Mouse (Mus musculus) liver, embryonic 13.5 days (tissue): Measurements from ENCODE around the gene Glis1. TPM values are rescaled to one million over a fixed set of nuclear protein-coding genes. Genes with fewer than 3 reads are reported as not detected.

Experiments
- ATAC-seq: fragments of 200-750 bp; cut with Nextera tagmentation; 2 replicates; pipeline ENCODE4 v1.8.0; 2017; ENCODE audit warnings: low read depth, mild to moderate bottlenecking, moderate number of reproducible peaks, moderate library complexity
- DNase-seq: peaks from one replicate; pipeline ENCODE4 v3.0.0; 2022
- H3K27ac ChIP-seq: fragments of 300-500 bp; sonication (generic); 2 replicates; pipeline ENCODE4 v1.5.1; 2015; ENCODE audit warnings: moderate library complexity, mild to moderate bottlenecking, inconsistent platforms
- H3K27me3 ChIP-seq: fragments of 300-500 bp; sonication (generic); 2 replicates; pipeline ENCODE4 v1.6.1; 2015; ENCODE audit warnings: mild to moderate bottlenecking, inconsistent platforms
- H3K36me3 ChIP-seq: fragments of 300-500 bp; sonication (generic); 2 replicates; pipeline ENCODE4 v1.6.1; 2015; ENCODE audit warnings: mild to moderate bottlenecking, inconsistent platforms
- H3K4me1 ChIP-seq: fragments of 300-500 bp; sonication (generic); replicated peaks from 2 replicates; pipeline ENCODE4 v1.6.1; 2015; ENCODE audit warnings: inconsistent platforms
- H3K4me2 ChIP-seq: fragments of 300-500 bp; sonication (generic); 2 replicates; pipeline ENCODE4 v1.6.1; 2015; ENCODE audit warnings: inconsistent platforms, mild to moderate bottlenecking, moderate library complexity
- H3K4me3 ChIP-seq: fragments of 300-500 bp; sonication (generic); replicated peaks from 2 replicates; pipeline ENCODE4 v1.5.1; 2015; ENCODE audit warnings: mild to moderate bottlenecking, inconsistent platforms
- H3K9ac ChIP-seq: fragments of 300-500 bp; sonication (generic); 2 replicates; pipeline ENCODE4 v1.6.1; 2015; ENCODE audit warnings: mild to moderate bottlenecking, inconsistent platforms
- H3K9me3 ChIP-seq: fragments of 300-500 bp; sonication (generic); replicated peaks from 2 replicates; pipeline ENCODE4 v1.6.1; 2016; ENCODE audit warnings: inconsistent platforms
- WGBS: fragments of 180-500 bp; shearing (Covaris S2); methylation state at CpG from one replicate; pipeline ENCODE4 v1.1.7; 2015; ENCODE audit not compliant: insufficient replicate concordance; 5-methylcytosine and 5-hydroxymethylcytosine counted together
- polyA plus RNA-seq: library from polyadenylated mRNA; unstranded; fragments of >200 nt; fragmentation: Nextera tagmentation; extraction: Ambion mirVana; gene quantifications from 2 replicates; pipeline ENCODE4 v1.2.1, GENCODE M21; 2015

Glis1 gene
- polyA plus RNA-seq, 1 experiment from 2014 or later = 0.69 TPM

DNA sequence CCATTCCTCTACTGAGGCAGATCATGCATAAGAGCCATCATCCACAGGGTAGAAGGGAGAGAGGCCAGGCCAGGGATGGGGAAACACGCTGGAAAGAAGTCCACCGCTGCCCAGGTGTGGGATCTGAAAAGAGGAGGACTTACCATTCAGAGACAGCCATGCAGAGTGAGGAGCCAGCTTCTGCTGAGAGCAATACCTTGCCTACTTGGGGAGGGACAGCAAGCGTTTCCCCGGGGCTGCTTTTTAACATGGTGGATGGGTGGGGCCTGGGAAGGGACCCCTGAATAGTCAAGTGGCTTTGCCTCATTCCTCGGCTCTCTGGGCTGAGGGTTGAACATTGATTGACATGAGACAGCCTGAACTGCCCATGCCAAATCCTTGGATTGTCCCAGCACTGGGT lies 85.7 kb downstream of the Glis1 start:
- H3K4me2 ChIP-seq = no peak overlapping the region
- H3K9ac ChIP-seq = no peak overlapping the region
- H3K9me3 ChIP-seq = no peaks in the 10 kb centered on the region
- H3K36me3 ChIP-seq = no peaks in the 10 kb centered on the region
- no peaks in the 10 kb centered on the region for H3K27me3 ChIP-seq
- no peak for DNase-seq
- no peak overlapping the region for H3K4me3 ChIP-seq
- 64% methylated on average over 5 of the region's 5 CpGs for WGBS
- no peak overlapping the region for H3K27ac ChIP-seq
- H3K4me1 ChIP-seq = no peaks in the 10 kb centered on the region
- ATAC-seq = no peak

DNA sequence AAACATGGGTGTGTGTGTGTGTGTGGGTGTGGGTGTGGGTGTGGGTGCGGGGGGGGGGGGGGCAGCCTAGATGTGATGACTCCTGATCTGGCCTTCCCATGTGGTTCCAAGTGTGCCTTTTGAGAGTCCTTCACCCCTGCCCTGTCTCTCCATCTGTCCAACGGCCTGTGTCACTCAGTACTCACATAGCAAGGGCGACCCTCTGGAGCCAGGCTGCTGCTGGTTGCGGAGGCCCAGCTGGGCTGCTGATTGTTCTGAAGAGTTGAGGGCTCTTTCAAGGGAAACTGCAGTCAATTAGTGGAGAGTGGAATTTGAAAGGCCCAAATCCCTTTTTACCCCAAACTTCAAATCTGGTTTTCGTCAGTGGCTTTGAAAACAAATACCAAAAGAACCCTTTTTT lies 86.4 kb downstream of the Glis1 start:
- Histone ChIP-seq H3K27me3 (no peaks in the 10 kb centered on the region), H3K27ac (no peak overlapping the region), H3K9me3 (no peaks in the 10 kb centered on the region), H3K4me3 (no peak overlapping the region), H3K4me1 (no peaks in the 10 kb centered on the region), H3K36me3 (no peaks in the 10 kb centered on the region), H3K9ac (no peak overlapping the region), H3K4me2 (no peak overlapping the region)
- DNase-seq (no peak), ATAC-seq (no peak)
- 76% methylated on average over 4 of the region's 5 CpGs for WGBS

DNA sequence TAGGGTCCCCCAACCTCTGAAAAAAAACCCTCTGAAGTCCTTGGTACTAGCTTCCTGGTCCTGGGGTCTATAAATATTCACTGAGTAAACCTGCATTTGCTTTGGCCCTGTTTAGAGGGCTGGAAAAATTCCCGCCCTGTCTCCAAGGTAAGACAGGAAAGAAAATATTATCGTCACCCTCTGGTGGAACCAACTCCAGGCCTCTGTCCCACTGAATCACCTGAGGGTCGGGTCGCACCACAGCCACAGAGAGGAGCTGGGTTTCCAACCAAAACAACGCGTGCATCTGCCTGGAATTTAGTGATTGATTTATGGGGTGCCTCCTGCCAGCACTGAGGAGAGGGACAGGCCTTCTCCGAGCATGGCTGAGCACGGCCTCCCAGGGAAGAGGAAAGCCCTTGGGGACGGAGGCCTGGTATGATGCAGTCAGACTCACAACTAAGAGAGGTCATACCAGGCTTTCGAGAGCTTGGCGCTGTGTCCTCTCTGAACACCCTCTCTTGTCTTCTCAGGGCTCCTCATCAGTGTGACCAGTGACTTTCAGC lies 89.3 kb downstream of the Glis1 start:
- no peak overlapping the region for H3K27ac ChIP-seq
- ATAC-seq (no peak), DNase-seq (no peak)
- no peak overlapping the region for H3K4me2 ChIP-seq
- H3K4me3 ChIP-seq = no peak overlapping the region
- no peaks in the 10 kb centered on the region for H3K4me1 ChIP-seq
- 66% methylated on average over 11 of the region's 11 CpGs for WGBS
- H3K36me3 ChIP-seq = no peaks in the 10 kb centered on the region
- H3K9ac ChIP-seq = no peak overlapping the region
- H3K9me3 ChIP-seq = no peaks in the 10 kb centered on the region
- no peaks in the 10 kb centered on the region for H3K27me3 ChIP-seq

DNA sequence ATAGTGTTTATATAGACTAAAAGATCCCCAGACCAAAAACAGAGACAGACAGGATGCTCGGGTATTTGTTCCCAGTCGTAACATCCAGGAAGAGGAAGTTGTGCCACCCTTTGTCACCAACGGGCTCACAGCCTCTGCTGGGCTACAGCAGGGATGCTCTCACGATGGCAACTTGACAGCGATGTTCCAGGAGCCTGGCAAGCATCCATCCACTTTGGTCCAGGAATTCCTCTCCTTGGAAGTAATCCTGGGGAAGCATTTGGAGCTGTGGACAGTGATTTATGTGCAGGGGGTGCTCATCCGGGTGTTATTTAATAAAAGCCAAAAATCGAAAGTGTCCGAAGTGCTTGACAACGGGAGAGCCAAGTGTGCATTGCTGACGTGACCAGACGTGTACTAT lies 100.7 kb downstream of the Glis1 start:
- Histone ChIP-seq H3K27ac (no peak overlapping the region), H3K27me3 (no peaks in the 10 kb centered on the region), H3K4me3 (no peak overlapping the region), H3K36me3 (no peaks in the 10 kb centered on the region), H3K4me2 (no peak overlapping the region), H3K9ac (no peak overlapping the region), H3K4me1 (no peaks in the 10 kb centered on the region), H3K9me3 (no peaks in the 10 kb centered on the region)
- ATAC-seq (no peak), DNase-seq (no peak)
- WGBS = 59% methylated on average over 11 of the region's 11 CpGs

DNA sequence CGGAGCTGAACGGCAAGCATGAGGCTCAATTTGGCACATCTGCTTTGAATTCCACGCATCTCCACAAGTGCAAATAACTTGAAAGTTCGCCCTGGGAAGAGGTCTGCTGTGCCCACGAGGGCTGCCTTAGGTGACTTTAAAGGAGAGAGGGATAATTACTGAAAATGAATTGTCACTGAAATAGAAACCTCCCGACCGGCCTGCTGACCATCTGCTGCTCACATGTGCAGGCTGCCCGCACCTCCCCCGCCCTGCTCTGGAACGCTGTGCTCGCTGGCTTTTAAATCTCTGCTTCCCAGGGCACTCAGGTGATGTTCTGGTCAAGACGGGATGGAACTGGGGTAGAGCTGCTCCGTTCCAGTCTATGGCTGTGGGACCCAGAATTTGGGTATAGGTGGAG lies 103.7 kb downstream of the Glis1 start:
- Histone ChIP-seq H3K27me3 (no peaks in the 10 kb centered on the region), H3K4me2 (no peak overlapping the region), H3K9ac (no peak overlapping the region), H3K4me3 (no peak overlapping the region), H3K9me3 (no peaks in the 10 kb centered on the region), H3K4me1 (no peaks in the 10 kb centered on the region), H3K27ac (no peak overlapping the region), H3K36me3 (no peaks in the 10 kb centered on the region)
- 62% methylated on average over 13 of the region's 13 CpGs for WGBS
- no peak for ATAC-seq
- DNase-seq = no peak

DNA sequence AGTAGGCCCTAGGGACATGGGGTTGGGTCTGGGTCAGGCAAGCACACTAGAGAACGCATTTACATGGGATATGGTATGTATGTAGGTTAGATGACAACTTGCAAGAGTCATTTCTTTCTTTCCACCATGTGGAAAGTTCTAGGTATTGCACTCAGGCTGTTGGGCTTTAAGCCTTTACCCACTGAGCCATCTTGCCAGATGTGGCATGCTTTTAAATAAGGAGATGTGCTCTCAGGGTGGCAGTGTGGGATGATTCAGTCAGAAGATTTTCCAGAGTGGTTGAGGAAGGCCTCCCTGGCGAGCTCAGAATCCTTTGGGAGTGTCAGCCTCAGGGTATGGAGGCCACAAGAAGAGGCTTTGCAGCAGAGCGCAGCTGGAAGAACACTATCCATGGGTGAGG lies 104.2 kb downstream of the Glis1 start:
- Histone ChIP-seq H3K4me1 (no peaks in the 10 kb centered on the region), H3K27me3 (no peaks in the 10 kb centered on the region), H3K9me3 (no peaks in the 10 kb centered on the region), H3K4me2 (no peak overlapping the region), H3K9ac (no peak overlapping the region), H3K36me3 (no peaks in the 10 kb centered on the region), H3K4me3 (no peak overlapping the region), H3K27ac (no peak overlapping the region)
- DNase-seq (no peak), ATAC-seq (no peak)
- WGBS = 52% methylated on average over 3 of the region's 3 CpGs

DNA sequence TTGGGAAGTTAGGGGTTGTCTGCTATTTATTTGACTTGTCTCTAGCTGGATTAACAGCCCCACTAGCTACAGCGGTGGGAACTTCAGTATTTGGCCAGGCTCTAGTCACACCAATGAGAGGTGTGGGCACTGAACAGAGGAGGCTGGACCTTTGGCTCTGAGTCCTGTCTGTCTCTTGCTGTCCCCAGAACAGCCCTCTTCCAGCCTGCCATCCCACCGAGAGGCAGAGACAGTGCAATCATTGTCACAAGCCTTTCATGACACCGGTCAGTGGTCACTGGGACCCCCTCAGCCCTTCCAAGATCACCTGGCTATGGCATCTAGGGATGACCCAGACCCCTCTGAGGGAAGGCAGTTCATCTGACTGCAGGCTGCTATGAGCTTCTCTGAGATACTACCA lies 104.6 kb downstream of the Glis1 start:
- ATAC-seq = no peak
- Histone ChIP-seq H3K27ac (no peak overlapping the region), H3K4me2 (no peak overlapping the region), H3K36me3 (no peaks in the 10 kb centered on the region), H3K4me1 (no peaks in the 10 kb centered on the region), H3K27me3 (no peaks in the 10 kb centered on the region), H3K9ac (no peak overlapping the region), H3K4me3 (no peak overlapping the region), H3K9me3 (no peaks in the 10 kb centered on the region)
- WGBS = 68% methylated on average over 3 of the region's 3 CpGs
- no peak for DNase-seq

DNA sequence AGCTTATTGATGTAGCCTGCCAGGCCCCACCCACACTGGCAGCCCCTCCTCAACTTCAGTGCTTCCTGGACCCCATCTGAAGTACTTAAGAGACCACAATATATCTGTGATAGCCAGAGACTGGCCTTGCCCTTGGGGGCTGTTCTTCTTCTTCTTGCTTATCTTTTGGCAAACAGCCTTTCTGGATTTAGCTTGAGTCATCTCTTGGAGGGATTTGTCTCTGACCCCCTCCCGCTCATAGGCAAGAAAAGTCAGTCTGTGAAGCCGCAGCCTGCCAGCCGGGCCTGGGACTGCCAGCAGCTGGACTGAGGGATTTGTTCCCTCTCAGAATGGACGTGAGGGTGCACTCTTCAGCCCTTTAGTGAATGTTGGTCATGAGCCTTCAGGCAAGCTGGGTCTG lies 107.4 kb downstream of the Glis1 start:
- 29% methylated on average over 4 of the region's 4 CpGs for WGBS
- H3K9me3 ChIP-seq = no peaks in the 10 kb centered on the region

DNA sequence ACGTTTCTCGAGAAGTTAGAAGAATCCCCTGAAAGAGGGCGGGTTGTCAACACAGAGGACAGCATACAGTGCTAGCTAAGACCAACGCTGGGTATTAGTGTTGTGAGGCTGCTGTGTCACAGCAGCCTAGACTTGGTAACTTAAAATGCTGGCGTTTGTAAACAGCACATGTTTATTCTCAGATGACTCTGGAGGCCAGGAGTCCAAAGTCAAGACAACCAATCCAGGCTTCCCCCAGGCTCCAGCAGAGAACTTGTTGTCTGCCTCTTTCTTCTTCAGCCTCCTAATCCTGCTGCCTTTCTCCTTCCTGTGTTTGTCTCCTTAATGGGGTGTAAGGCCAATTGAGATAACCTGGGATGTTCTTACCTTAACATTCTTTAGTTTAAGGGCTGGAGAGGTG lies 110.5 kb downstream of the Glis1 start:
- no peak overlapping the region for H3K4me2 ChIP-seq
- H3K36me3 ChIP-seq = no peaks in the 10 kb centered on the region
- H3K27me3 ChIP-seq = no peaks in the 10 kb centered on the region
- H3K4me1 ChIP-seq = no peaks in the 10 kb centered on the region
- no peak overlapping the region for H3K9ac ChIP-seq
- H3K9me3 ChIP-seq = no peaks in the 10 kb centered on the region
- no peak overlapping the region for H3K27ac ChIP-seq
- 56% methylated on average over 5 of the region's 5 CpGs for WGBS
- DNase-seq = no peak
- ATAC-seq = no peak
- no peak overlapping the region for H3K4me3 ChIP-seq

More for the DNA sequence above, 107.4 kb downstream of the Glis1 start:
- Histone ChIP-seq H3K4me2 (no peak overlapping the region), H3K27me3 (no peaks in the 10 kb centered on the region), H3K4me3 (no peak overlapping the region), H3K9ac (no peak overlapping the region), H3K36me3 (no peaks in the 10 kb centered on the region), H3K4me1 (no peaks in the 10 kb centered on the region), H3K27ac (no peak overlapping the region)
- no peak for DNase-seq
- no peak for ATAC-seq

DNA sequence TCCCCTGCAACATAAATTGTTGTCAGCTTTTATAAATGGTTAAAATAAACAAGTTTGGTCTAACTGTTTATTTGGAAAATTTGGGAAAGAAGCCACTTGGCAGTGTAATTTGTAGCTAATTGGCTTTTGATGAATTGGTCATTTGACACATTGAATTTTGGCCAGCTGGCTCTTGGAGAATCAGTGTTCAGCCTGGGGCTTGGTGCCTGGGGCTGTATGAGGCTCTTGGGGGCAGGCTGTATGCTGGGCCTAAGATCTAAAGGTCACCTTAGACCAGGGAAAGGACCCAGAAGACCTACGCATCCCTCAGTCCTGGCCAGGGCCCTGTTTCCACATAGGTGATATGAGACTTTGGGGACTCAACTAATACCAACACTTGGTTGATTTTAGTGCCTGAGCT lies 111.3 kb downstream of the Glis1 start:
- H3K9me3 ChIP-seq = no peaks in the 10 kb centered on the region
- ATAC-seq (no peak), DNase-seq (no peak)
- H3K9ac ChIP-seq = no peak overlapping the region
- no peaks in the 10 kb centered on the region for H3K4me1 ChIP-seq
- H3K27ac ChIP-seq = no peak overlapping the region
- no peaks in the 10 kb centered on the region for H3K27me3 ChIP-seq
- H3K36me3 ChIP-seq = no peaks in the 10 kb centered on the region
- H3K4me3 ChIP-seq = no peak overlapping the region
- WGBS = 72% methylated on average over 1 of the region's 1 CpGs
- no peak overlapping the region for H3K4me2 ChIP-seq

DNA sequence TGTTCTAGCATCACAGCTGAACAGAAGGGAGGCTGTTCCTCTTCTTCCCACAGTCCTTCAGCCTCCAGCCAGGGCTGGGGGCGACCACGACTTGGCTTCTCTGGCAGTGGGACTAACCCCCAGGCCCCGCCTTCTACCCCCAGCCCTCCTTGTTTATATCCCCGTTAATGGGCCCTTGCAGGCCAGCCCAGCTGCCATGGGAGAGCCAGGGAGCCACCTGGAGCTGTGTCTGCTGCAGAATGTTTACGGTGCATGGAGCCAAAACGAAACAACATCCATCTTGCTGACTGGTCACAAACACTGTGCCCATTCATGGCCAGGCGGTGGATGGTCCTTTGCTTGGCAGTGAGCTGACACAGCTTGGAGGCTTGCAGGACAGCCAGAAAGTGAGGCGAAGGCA lies 112.1 kb downstream of the Glis1 start:
- no peaks in the 10 kb centered on the region for H3K27me3 ChIP-seq
- 55% methylated on average over 8 of the region's 8 CpGs for WGBS

DNA sequence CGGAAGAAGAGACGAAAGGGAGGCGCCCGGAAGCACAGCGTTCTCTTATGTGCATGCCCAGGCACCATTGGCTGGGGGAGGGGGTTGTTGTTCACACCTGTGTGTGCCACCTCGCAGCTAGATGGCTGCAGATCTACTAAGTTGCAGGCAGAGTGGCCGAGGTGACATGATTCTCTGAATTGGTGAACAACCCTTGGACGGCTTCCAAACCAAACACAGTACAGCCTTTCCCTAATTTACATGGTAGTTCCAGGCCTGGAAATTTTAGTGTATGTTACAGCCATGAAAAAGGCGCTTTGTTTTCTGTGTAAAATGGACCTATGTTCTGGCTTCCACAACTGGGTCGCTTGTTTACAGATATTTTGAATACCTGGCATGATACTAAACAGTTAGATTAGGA lies 115.7 kb downstream of the Glis1 start:
- Histone ChIP-seq H3K36me3 (no peaks in the 10 kb centered on the region), H3K27me3 (no peaks in the 10 kb centered on the region), H3K27ac (no peak overlapping the region), H3K4me2 (no peak overlapping the region), H3K4me3 (no peak overlapping the region), H3K9me3 (no peaks in the 10 kb centered on the region), H3K4me1 (no peaks in the 10 kb centered on the region), H3K9ac (no peak overlapping the region)
- ATAC-seq = no peak
- no peak for DNase-seq
- 74% methylated on average over 10 of the region's 10 CpGs for WGBS

More for the DNA sequence above, 112.1 kb downstream of the Glis1 start:
- Histone ChIP-seq H3K27ac (no peak overlapping the region), H3K9me3 (no peaks in the 10 kb centered on the region), H3K36me3 (no peaks in the 10 kb centered on the region), H3K4me3 (no peak overlapping the region), H3K4me2 (no peak overlapping the region), H3K4me1 (no peaks in the 10 kb centered on the region), H3K9ac (no peak overlapping the region)
- DNase-seq (no peak), ATAC-seq (no peak)
